Mouse (Mus musculus): ENCODE measurements around the gene Rpl18.

Gene Rpl18

GRCm38 (mm10) chr7:45733477-45733876 lies 18.2 kb downstream of the Rpl18 start:
- in situ Hi-C loops (cut with MboI): loop anchor here (5.0 to 10.0 kb wide), 2 partner anchors 69 to 201 kb away; no protein-coding TSS in a partner anchor

DNA sequence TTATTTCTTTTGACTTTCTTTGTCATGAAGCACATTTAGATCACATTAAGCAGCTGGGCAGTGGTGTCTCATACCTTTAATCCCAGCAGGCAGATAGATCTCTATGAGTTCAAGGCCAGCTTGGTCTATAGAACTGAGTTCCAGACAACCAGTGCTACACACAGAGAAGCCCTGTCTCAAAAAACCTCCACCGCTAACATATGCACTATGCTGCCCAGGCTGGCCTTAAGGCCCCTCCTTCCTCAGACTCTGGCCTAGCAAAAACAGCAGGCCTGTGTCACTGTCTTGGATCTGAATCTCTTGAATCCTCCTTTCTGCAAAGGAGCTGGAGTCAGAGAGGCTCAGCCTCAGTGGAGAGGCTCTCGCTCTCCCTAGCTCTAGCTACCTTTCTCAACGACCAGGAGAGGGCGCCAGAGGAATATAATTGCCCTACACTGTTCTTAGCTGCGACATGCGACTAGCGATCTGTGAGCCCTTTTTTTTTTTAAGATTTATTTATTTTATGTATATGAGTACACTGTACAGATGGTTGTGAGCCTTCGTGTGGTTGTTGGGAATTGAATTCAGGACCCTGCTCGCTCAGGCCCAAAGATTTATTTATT lies 24.0 kb downstream of the Rpl18 start:
- in situ Hi-C loops (cut with MboI): loop anchor here (10.0 kb wide), 1 partner anchor 196 kb away; no protein-coding TSS in a partner anchor

DNA sequence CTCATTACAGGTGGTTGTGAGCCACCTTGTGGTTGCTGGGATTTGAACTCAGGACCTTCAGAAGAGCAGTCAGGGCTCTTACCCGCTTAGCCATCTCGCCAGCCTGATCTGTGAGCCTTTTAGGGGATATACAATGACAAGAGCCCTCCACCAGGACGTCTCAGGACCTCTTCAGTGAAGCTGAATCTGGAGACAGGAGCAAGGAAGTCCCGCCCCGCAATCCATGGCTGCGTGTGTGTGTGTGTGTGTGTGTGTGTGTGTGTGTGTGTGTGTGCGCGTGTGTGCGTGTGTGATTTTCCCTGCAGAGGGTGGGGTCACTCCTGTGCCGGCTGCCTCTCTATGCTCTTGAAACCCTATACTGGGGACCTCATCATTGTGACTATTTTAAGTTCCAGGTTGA lies 24.6 kb downstream of the Rpl18 start:
- in situ Hi-C loops (cut with MboI): loop anchor here (10.0 kb wide), 1 partner anchor 195 kb away; no protein-coding TSS in a partner anchor

- in situ Hi-C loops (cut with MboI): no loop called here
Measured at GRCm38 (mm10) chr7:45741308-45741707, 26.1 kb downstream of the Rpl18 start.

DNA sequence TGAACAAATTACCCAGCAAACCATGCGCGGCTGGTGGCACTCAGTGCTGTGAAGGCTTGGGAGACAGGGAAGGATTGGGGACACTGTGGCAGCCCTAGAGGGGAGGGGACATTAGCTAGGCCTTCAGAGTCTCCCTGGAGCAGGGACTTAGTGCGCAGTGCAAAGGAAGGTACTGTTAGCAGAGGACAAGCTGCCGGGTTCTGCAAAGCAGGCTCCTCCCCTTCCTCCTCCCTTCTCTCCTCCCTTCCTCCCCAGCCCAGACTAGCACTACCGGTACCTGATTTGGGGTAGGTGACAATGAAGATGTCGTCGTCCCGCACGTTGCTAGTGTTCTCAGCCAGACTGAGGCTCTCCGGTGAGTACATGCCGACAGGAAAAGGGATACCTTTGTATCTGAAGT lies 26.5 kb downstream of the Rpl18 start:
- in situ Hi-C loops (cut with MboI): no loop called here

- in situ Hi-C loops (cut with MboI): no loop called here
Measured at GRCm38 (mm10) chr7:45742338-45742737, 27.1 kb downstream of the Rpl18 start.

GRCm38 (mm10) chr7:45744387-45744786 lies 29.1 kb downstream of the Rpl18 start:
- in situ Hi-C loops (cut with MboI): no loop called here

- in situ Hi-C loops (cut with MboI): no loop called here
Measured at GRCm38 (mm10) chr7:45746518-45746917, 31.3 kb downstream of the Rpl18 start.

DNA sequence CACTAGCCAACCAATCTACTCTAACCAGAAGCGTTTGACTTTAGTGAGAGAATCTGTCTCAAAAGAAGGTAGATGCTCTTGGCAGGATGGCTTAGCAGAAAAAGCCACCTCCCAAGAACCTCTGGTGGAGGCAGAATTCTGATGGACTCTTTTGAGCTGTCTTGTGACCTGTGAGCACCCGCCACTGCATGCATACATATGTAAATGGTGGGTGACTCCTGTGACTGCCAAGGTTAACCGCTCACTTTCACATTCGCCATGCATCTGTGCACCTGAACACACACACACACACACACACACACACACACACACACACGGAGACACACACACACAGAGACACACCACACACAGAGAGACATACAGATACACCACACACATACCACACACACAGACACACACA lies 32.2 kb downstream of the Rpl18 start:
- in situ Hi-C loops (cut with MboI): no loop called here

DNA sequence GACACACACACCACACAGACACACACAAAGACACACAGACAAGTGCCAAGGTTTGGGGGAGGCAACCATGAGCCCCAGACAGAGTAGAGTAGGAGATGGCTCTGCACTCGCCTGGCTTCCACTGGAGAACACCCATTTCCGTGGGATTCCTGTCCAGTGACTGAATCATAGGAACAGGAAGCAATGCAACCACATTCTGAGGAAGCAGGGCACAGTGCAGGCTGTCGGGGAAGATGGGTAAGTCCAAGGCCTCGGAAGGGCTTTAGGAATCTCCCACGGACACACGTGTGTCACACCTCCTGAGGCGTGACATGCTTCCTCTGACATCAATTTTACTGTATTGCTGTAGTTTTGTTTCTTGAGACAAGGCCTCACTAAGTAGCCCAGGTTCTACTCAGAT lies 32.9 kb downstream of the Rpl18 start:
- in situ Hi-C loops (cut with MboI): no loop called here

GRCm38 (mm10) chr7:45749401-45749800 lies 34.1 kb downstream of the Rpl18 start:
- in situ Hi-C loops (cut with MboI): no loop called here

DNA sequence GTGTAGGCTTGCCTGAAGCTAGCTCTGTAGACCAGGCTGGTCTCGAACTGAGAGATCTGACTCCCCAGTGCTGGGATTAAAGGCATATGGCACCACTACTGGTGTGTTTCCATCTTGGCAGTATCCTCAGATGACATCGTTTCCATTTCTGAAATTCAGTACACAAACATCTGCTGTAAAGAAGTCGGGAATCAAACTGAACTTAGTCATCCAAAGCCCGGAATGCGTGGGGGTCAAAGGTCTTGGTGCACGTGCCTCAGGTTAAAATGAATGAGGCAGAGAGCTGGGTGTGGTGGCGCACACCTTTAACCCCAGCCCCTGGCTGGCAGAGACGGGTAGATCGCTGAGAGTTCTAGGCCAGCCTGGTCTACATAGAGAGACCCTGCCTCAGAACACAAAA lies 34.9 kb downstream of the Rpl18 start:
- in situ Hi-C loops (cut with MboI): no loop called here

- in situ Hi-C loops (cut with MboI): no loop called here
Measured at GRCm38 (mm10) chr7:45755703-45756102, 40.4 kb downstream of the Rpl18 start.

- in situ Hi-C loops (cut with MboI): no loop called here
Measured at GRCm38 (mm10) chr7:45759400-45759799, 44.1 kb downstream of the Rpl18 start.

DNA sequence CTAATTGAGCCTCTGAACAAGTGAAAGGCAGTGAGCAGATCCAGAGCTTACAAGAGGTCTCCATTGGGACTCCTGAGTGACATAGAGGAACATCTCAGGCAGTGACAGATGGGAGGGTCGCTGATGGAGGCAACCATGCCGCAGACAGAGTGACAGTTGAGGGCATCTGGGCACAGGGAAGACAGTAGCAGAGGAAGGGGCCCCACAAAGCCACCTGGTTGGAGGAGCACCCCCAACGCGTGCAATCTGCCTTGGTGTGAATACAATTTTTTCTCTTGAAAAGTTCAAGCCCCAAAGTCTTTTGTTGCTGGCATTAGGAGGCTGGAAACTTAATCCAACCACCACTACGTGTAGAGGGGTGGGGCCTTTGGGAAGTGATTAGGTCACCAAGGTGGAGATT lies 44.9 kb downstream of the Rpl18 start:
- in situ Hi-C loops (cut with MboI): no loop called here

DNA sequence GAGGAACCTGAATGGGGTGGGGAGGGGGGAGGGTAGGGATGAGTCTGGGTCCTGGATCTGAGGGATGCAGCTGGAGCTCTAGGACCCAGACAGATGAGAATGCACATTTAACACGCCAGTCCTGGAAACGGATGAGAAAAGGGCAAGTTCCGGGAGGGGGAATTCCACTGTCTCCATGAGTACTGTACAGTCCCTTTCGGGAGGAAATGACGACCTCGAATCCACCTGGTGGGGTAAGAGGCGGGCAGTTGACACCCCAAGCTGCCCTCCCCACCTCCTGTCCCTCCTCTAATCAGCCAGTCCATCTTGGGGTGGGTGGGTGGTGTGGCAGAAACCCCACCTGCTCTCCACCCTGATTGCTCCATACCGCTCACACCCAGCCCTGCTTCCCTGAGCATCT lies 50.7 kb downstream of the Rpl18 start:
- in situ Hi-C loops (cut with MboI): no loop called here

GRCm38 (mm10) chr7:45766764-45767163 lies 51.5 kb downstream of the Rpl18 start:
- in situ Hi-C loops (cut with MboI): no loop called here

- in situ Hi-C loops (cut with MboI): no loop called here
Measured at GRCm38 (mm10) chr7:45767500-45767899, 52.2 kb downstream of the Rpl18 start.
